Mouse (Mus musculus) forebrain, postnatal 0 days (tissue): ENCODE measurements at regions not wholly inside any gene's neighbourhood (a gene's known extent, or its start where the extent isn't known, plus 50 kb on each side); places are given as distances from the start of the nearest gene placed in this dataset.

ENCODE experiments used
- ATAC-seq: fragments of 200-750 bp; cut with Nextera tagmentation; 2 replicates; pipeline ENCODE4 v1.8.0; 2017; ENCODE audit warnings: mild to moderate bottlenecking, moderate library complexity
- DNase-seq: peaks from one replicate; pipeline ENCODE4 v3.0.0-alpha.2; 2015
- H3K27ac ChIP-seq: fragments of 300-500 bp; sonication (generic); 2 replicates; pipeline ENCODE4 v1.5.1; 2014; ENCODE audit warnings: low read depth, mild to moderate bottlenecking, antibody characterized with exemption, low read length, moderate library complexity, mixed read lengths
- H3K27me3 ChIP-seq: fragments of 300-500 bp; sonication (generic); 2 replicates; pipeline ENCODE4 v1.6.1; 2014; ENCODE audit warnings: mild to moderate bottlenecking, low read length, mixed read lengths; ENCODE audit not compliant: insufficient read depth
- H3K36me3 ChIP-seq: fragments of 300-500 bp; sonication (generic); 2 replicates; pipeline ENCODE4 v1.6.1; 2014; ENCODE audit warnings: mild to moderate bottlenecking, moderate library complexity; ENCODE audit not compliant: insufficient read depth
- H3K4me1 ChIP-seq: fragments of 300-500 bp; sonication (generic); 2 replicates; pipeline ENCODE4 v1.6.1; 2014; ENCODE audit warnings: antibody characterized with exemption; ENCODE audit not compliant: insufficient read depth
- H3K4me2 ChIP-seq: fragments of 300-500 bp; sonication (generic); 2 replicates; pipeline ENCODE4 v1.6.1; 2014; ENCODE audit warnings: low read depth, mild to moderate bottlenecking, moderate library complexity
- H3K4me3 ChIP-seq: fragments of 300-500 bp; sonication (generic); 2 replicates; pipeline ENCODE4 v1.5.1; 2014; ENCODE audit warnings: low read depth, low read length, mixed read lengths
- H3K9ac ChIP-seq: fragments of 300-500 bp; sonication (generic); 2 replicates; pipeline ENCODE4 v1.6.1; 2014; ENCODE audit warnings: mild to moderate bottlenecking
- H3K9me3 ChIP-seq: fragments of 300-500 bp; sonication (generic); 2 replicates; pipeline ENCODE4 v1.6.1; 2016; ENCODE audit warnings: low read length
- CTCF ChIP-seq: sonication (generic); IDR thresholded peaks from 2 replicates; pipeline ENCODE4 v1.5.1; 2016; ENCODE audit warnings: antibody characterized with exemption, control low read depth, low read depth
- WGBS: fragments of 180-500 bp; shearing (Covaris S2); extraction: QIAGEN DNeasy Blood & Tissue Kit; methylation state at CpG from one replicate; pipeline ENCODE4 v1.1.7; 2014; 5-methylcytosine and 5-hydroxymethylcytosine counted together

- ATAC-seq (no peak), DNase-seq (no peak)
- Histone ChIP-seq H3K27ac (no peak overlapping the region), H3K4me2 (no peak overlapping the region), H3K27me3 (no peaks in the 10 kb centered on the region), H3K9ac (no peak overlapping the region), H3K4me3 (no peak overlapping the region), H3K9me3 (no peaks in the 10 kb centered on the region), H3K36me3 (no peaks in the 10 kb centered on the region), H3K4me1 (no peaks in the 10 kb centered on the region)
- no peak for TF ChIP-seq CTCF
- 76% methylated on average over 3 of the region's 3 CpGs for WGBS
These were observed 111.5 kb upstream of the Rxfp2 start for GRCm38 (mm10) chr5:149906927-149907326.

GRCm38 (mm10) chr5:149908376-149909078, 109.9 kb upstream of the Rxfp2 start:
- Histone ChIP-seq H3K4me2 (no peak overlapping the region), H3K27me3 (no peaks in the 10 kb centered on the region), H3K4me3 (no peak overlapping the region), H3K27ac (no peak overlapping the region), H3K9me3 (no peaks in the 10 kb centered on the region), H3K9ac (no peak overlapping the region), H3K36me3 (no peaks in the 10 kb centered on the region), H3K4me1 (no peaks in the 10 kb centered on the region)
- 57% methylated on average over 4 of the region's 4 CpGs for WGBS
- no peak for TF ChIP-seq CTCF
- no peak for DNase-seq
- ATAC-seq, result no peak

- TF ChIP-seq CTCF, result no peak
- Histone ChIP-seq H3K4me1 (no peaks in the 10 kb centered on the region), H3K4me2 (no peak overlapping the region), H3K36me3 (no peaks in the 10 kb centered on the region), H3K9ac (no peak overlapping the region), H3K27ac (no peak overlapping the region), H3K27me3 (no peaks in the 10 kb centered on the region), H3K4me3 (no peak overlapping the region), H3K9me3 (no peaks in the 10 kb centered on the region)
- WGBS, result 75% methylated on average over 13 of the region's 13 CpGs
- ATAC-seq, result no peak
- no peak for DNase-seq
These were observed 109.3 kb upstream of the Rxfp2 start for GRCm38 (mm10) chr5:149909108-149909739.

GRCm38 (mm10) chr5:149909971-149910370, 108.5 kb upstream of the Rxfp2 start:
- Histone ChIP-seq H3K4me2 (no peak overlapping the region), H3K4me1 (no peaks in the 10 kb centered on the region), H3K27ac (no peak overlapping the region), H3K9me3 (no peaks in the 10 kb centered on the region), H3K4me3 (no peak overlapping the region), H3K27me3 (no peaks in the 10 kb centered on the region), H3K36me3 (no peaks in the 10 kb centered on the region), H3K9ac (no peak overlapping the region)
- ATAC-seq (no peak), DNase-seq (no peak)
- no peak for TF ChIP-seq CTCF
- 50% methylated on average over 8 of the region's 8 CpGs for WGBS

- no peak overlapping the region for H3K27ac ChIP-seq
- no peak for TF ChIP-seq CTCF
- no peak overlapping the region for H3K4me2 ChIP-seq
- no peaks in the 10 kb centered on the region for H3K9me3 ChIP-seq
- no peaks in the 10 kb centered on the region for H3K4me1 ChIP-seq
- DNase-seq (no peak), ATAC-seq (no peak)
- WGBS, result 91% methylated on average over 8 of the region's 8 CpGs
- H3K36me3 ChIP-seq, result no peaks in the 10 kb centered on the region
- no peak overlapping the region for H3K4me3 ChIP-seq
- no peaks in the 10 kb centered on the region for H3K27me3 ChIP-seq
- no peak overlapping the region for H3K9ac ChIP-seq
These were observed 106.5 kb upstream of the Rxfp2 start for GRCm38 (mm10) chr5:149911968-149912367.

- H3K4me2 ChIP-seq, result no peak overlapping the region
- ATAC-seq (no peak), DNase-seq (no peak)
- no peak for TF ChIP-seq CTCF
- no peaks in the 10 kb centered on the region for H3K36me3 ChIP-seq
- no peaks in the 10 kb centered on the region for H3K27me3 ChIP-seq
- H3K27ac ChIP-seq, result no peak overlapping the region
- no peaks in the 10 kb centered on the region for H3K4me1 ChIP-seq
- H3K4me3 ChIP-seq, result no peak overlapping the region
- H3K9ac ChIP-seq, result no peak overlapping the region
- H3K9me3 ChIP-seq, result no peaks in the 10 kb centered on the region
These were observed 102.7 kb upstream of the Rxfp2 start for GRCm38 (mm10) chr5:149915761-149916160.

GRCm38 (mm10) chr5:149917374-149917773, 101.1 kb upstream of the Rxfp2 start:
- Histone ChIP-seq H3K27me3 (no peaks in the 10 kb centered on the region), H3K4me1 (no peaks in the 10 kb centered on the region), H3K27ac (no peak overlapping the region), H3K4me3 (no peak overlapping the region), H3K9me3 (no peaks in the 10 kb centered on the region), H3K4me2 (no peak overlapping the region), H3K9ac (no peak overlapping the region), H3K36me3 (no peaks in the 10 kb centered on the region)
- ATAC-seq (no peak), DNase-seq (no peak)
- WGBS, result 30% methylated on average over 3 of the region's 3 CpGs
- TF ChIP-seq CTCF, result peak; percentile 45
